Mouse (Mus musculus) fat pad, adult 2 months (tissue): ENCODE measurements around the gene Zfp36.

Source experiments
- DNase-seq: peaks from one replicate; pipeline ENCODE4 v3.0.0-alpha.2; 2011; ENCODE audit warnings: low read depth, low spot score; ENCODE audit errors: extremely low read depth

The Zfp36 gene

DNA sequence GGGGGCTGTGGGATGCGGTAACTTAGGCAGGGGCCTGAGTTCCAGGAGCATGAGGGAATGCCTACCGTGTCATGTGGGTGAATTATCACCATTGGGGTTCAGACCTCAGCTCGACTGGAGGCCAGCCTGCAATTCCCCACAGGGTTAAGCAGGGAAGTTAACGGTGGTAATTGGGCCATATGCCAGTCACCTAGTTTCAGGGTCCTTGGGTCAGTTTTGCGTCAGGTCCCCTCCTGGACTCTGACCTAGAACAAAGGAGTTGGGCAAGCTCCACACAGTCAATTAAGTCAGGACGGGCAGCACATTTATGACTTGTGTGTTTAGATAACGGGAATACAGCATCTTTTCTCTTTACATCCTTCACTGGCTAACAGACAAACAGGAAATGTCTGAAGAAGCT, 38.7 kb downstream of the Zfp36 start:
- DNase-seq: no peak

DNA sequence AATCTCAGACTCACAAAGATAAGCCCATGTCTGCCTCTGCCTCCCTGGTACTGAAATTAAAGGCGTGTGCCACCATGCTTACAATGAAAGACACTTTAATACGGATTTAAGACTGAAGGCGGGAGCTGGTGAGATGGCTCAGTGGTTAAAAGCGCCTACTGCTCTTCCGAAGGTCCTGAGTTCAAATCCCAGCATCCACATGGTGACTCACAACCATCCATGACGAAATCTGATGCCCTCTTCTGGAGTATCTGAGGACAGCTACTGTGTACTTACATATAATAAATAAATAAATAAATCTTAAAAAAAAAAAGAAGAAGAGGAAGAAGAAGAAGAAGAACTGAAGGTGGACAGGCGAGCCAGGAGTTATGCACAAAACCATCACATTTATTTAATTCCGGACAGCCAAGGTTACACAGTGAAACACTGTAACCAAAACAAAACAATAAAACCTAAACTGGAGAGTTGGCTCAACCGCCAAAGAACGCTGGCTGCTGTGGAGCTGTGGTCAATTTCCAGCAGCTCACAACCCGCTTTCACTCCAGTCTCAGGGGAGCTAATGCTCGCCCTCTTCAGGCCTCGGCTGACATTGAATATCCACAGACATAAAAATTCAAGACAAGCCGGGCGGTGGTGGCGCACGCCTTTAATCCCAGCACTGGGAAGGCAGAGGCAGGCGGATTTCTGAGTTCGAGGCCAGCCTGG, 40.7 kb downstream of the Zfp36 start:
- DNase-seq: no peak

- DNase-seq: peak; percentile 78
Measured at GRCm38 (mm10) chr7:28338108-28338998, 41.7 kb downstream of the Zfp36 start, which contains the start of gene Supt5. Supt5 (minus strand) TSS chr7:28338746.

- DNase-seq: no peak
Measured at GRCm38 (mm10) chr7:28335471-28335870, 44.6 kb downstream of the Zfp36 start.

- DNase-seq: no peak
Measured at GRCm38 (mm10) chr7:28334534-28334933, 45.5 kb downstream of the Zfp36 start.

- no peak for DNase-seq
Measured at GRCm38 (mm10) chr7:28328260-28328659, 51.8 kb downstream of the Zfp36 start.
